Mouse (Mus musculus) MEL (cell line): ENCODE data around the gene Cul7.

Experiments used
- CTCF ChIP-seq, 3 experiments: IDR thresholded peaks in 2 of 3; conservative IDR thresholded peaks in 1 of 3; 2 replicates each; pipeline ENCODE4 v1.5.1; 2011 to 2012; ENCODE audit warnings: low read length in 3 of 3, low read depth in 2 of 3, mild to moderate bottlenecking in 2 of 3, improper control_type of control experiment in 1 of 3, inconsistent platforms in 1 of 3, mixed read lengths in 1 of 3, moderate library complexity in 1 of 3; ENCODE audit not compliant: control insufficient read depth in 1 of 3, insufficient read depth in 1 of 3, poor library complexity in 1 of 3, severe bottlenecking in 1 of 3
- EP300 ChIP-seq, 2 experiments: IDR thresholded peaks; 2 replicates each; pipeline ENCODE4 v1.6.1; 2011; ENCODE audit warnings: improper control_type of control experiment in 2 of 2, low read length in 2 of 2, low read depth in 1 of 2, mild to moderate bottlenecking in 1 of 2
- GATA1 ChIP-seq: IDR thresholded peaks from 2 replicates; pipeline ENCODE4 v1.6.1; 2011; ENCODE audit warnings: low read depth, low read length, improper control_type of control experiment
- POLR2A ChIP-seq, 2 experiments: IDR thresholded peaks; 2 replicates each; pipeline ENCODE4 v1.6.1; 2011 to 2012; ENCODE audit warnings: low read length in 2 of 2, mild to moderate bottlenecking in 2 of 2, control low read depth in 1 of 2, improper control_type of control experiment in 1 of 2, low read depth in 1 of 2, moderate library complexity in 1 of 2; ENCODE audit not compliant: control insufficient read depth in 1 of 2, insufficient read depth in 1 of 2, poor library complexity in 1 of 2
- POLR2AphosphoS5 ChIP-seq: IDR thresholded peaks from 2 replicates; pipeline ENCODE4 v1.6.1; 2012; ENCODE audit warnings: low read depth, borderline replicate concordance, mild to moderate bottlenecking, inconsistent platforms, low read length, moderate library complexity, mixed read lengths
- RAD21 ChIP-seq: IDR thresholded peaks from 2 replicates; pipeline ENCODE4 v1.6.1; 2011; ENCODE audit warnings: mild to moderate bottlenecking, low read depth, low read length, improper control_type of control experiment
- RCOR1 ChIP-seq: IDR thresholded peaks from 2 replicates; pipeline ENCODE4 v1.6.1; 2012; ENCODE audit warnings: low read depth, mild to moderate bottlenecking, inconsistent platforms, low read length, improper control_type of control experiment
- ZC3H11A ChIP-seq: IDR thresholded peaks from 2 replicates; pipeline ENCODE4 v1.6.1; 2012; ENCODE audit warnings: low read depth, mild to moderate bottlenecking, inconsistent platforms, low read length, improper control_type of control experiment

- no peak for TF ChIP-seq EP300 (IDR thresholded peaks at IDR 0.05; ENCODE audit: low read depth in 1 of 2, low read length in 2 of 2)
- TF ChIP-seq POLR2A (IDR thresholded peaks at IDR 0.05; ENCODE audit: control insufficient read depth in 1 of 2, insufficient read depth in 1 of 2, low read depth in 1 of 2, low read length in 2 of 2, poor library complexity in 1 of 2) = peak; percentile 69 to 83
- 0 out of 6 replicates have a peak, but pooled peaks of 1 of the 3 experiments have one; percentile 1 for TF ChIP-seq CTCF (IDR thresholded peaks at IDR 0.05 in 2 of 3, conservative IDR thresholded peaks at IDR 0.05 in 1 of 3; ENCODE audit: control insufficient read depth in 1 of 3, insufficient read depth in 1 of 3, low read depth in 2 of 3, low read length in 3 of 3, poor library complexity in 1 of 3, severe bottlenecking in 1 of 3)
- TF ChIP-seq GATA1 = no peak
- 0 out of 2 replicates have a peak, but pooled peaks have one; percentile 5 for TF ChIP-seq RCOR1
- no peak for TF ChIP-seq ZC3H11A
- TF ChIP-seq RAD21 = no peak
- TF ChIP-seq POLR2AphosphoS5 = no peak
Measured at GRCm38 (mm10) chr17:46650232-46651031, at the start of gene Cul7.
